Mouse (Mus musculus): ENCODE data around the gene Id1. TPM values are rescaled to one million over a fixed set of nuclear protein-coding genes. Genes with fewer than 3 reads are reported as not detected.
A peak's percentile ranks its signal among the peaks of the same experiment; 100 is the strongest.

Gene Id1
- polyA plus RNA-seq, 1 experiment from 2014 or later, result 168 TPM

GRCm38 (mm10) chr2:152758351-152758750 lies 22.3 kb downstream of the Id1 start:
- Histone ChIP-seq H3K36me3 (no peaks in the 10 kb centered on the region), H3K27me3 (no peaks in the 10 kb centered on the region), H3K9ac (no peak overlapping the region), H3K4me1 (peaks cover 25% of the 10 kb centered on the region), H3K27ac (peak overlapping the region; percentile 61), H3K4me2 (no peak overlapping the region), H3K4me3 (no peak overlapping the region), H3K9me3 (no peaks in the 10 kb centered on the region)
- WGBS, result 38% methylated on average over 4 of the region's 4 CpGs
- ATAC-seq (ENCODE audit: insufficient number of reproducible peaks, low FRiP score, low TSS enrichment, low read depth), result no peak

GRCm38 (mm10) chr2:152763310-152763709 lies 27.3 kb downstream of the Id1 start:
- H3K27ac ChIP-seq, result no peak overlapping the region
- H3K9me3 ChIP-seq, result no peaks in the 10 kb centered on the region
- H3K4me1 ChIP-seq, result peaks cover 31% of the 10 kb centered on the region
- H3K4me2 ChIP-seq, result no peak overlapping the region
- H3K36me3 ChIP-seq, result no peaks in the 10 kb centered on the region
- no peak overlapping the region for H3K4me3 ChIP-seq
- no peaks in the 10 kb centered on the region for H3K27me3 ChIP-seq
- ATAC-seq (ENCODE audit: insufficient number of reproducible peaks, low FRiP score, low TSS enrichment, low read depth), result no peak
- 74% methylated on average over 6 of the region's 6 CpGs for WGBS
- no peak overlapping the region for H3K9ac ChIP-seq

DNA sequence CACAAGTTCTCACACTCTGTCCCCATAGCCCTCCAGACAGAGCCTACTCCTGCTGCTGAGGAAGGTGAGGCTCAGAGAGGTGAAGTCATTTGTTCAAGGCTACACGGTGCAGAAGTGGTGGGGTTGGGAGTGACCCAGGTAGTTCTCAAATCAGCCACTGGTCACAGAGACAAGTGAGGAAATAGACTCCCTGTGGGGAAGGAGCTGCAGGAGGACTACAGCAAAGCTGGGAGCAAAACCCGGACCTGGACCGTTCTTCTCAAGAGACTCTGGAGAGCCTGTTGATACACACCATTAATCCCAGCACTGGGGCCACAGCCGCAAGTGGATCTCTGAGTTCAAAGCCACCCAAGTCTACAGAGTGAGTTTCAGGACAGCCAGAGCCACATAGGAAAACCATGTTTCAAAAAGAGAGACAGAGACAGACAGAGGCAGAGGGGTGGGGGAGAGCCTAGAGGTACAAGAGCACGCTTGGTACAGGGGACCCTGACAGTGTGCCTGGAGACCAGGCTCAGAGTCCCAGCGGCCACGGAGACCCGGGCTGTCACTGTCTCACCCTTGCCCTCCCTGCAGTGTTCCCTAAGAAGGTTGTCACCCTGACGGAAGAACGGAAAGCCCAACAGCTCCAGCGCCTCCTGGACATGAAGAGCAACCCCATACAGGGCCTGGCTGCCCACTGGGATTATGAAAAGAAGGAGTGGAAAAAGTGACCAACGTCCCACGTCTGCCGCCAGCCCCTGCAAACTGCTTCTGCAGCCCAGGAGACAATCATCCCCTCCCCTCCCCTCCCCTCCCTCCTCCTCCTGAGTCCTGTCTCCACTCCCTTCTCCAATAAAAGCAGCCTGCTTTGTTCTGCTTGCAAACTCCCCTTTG lies 28.4 kb downstream of the Id1 start:
- no peak for ATAC-seq (ENCODE audit: insufficient number of reproducible peaks, low FRiP score, low TSS enrichment, low read depth)
- 0 out of 2 replicates have a peak overlapping the region, but pooled peaks have one; percentile 17 for H3K9ac ChIP-seq
- H3K9me3 ChIP-seq, result no peaks in the 10 kb centered on the region
- 15% methylated on average over 14 of the region's 14 CpGs for WGBS
- H3K27ac ChIP-seq, result peak overlapping the region; percentile 30; the same call in 1 of the 2 replicates
- H3K27me3 ChIP-seq, result no peaks in the 10 kb centered on the region
- no peak overlapping the region for H3K4me3 ChIP-seq
- 0 out of 2 replicates have a peak overlapping the region, but pooled peaks have one; percentile 24 for H3K4me2 ChIP-seq
- peaks cover 31% of the 10 kb centered on the region for H3K4me1 ChIP-seq
- no peaks in the 10 kb centered on the region for H3K36me3 ChIP-seq

DNA sequence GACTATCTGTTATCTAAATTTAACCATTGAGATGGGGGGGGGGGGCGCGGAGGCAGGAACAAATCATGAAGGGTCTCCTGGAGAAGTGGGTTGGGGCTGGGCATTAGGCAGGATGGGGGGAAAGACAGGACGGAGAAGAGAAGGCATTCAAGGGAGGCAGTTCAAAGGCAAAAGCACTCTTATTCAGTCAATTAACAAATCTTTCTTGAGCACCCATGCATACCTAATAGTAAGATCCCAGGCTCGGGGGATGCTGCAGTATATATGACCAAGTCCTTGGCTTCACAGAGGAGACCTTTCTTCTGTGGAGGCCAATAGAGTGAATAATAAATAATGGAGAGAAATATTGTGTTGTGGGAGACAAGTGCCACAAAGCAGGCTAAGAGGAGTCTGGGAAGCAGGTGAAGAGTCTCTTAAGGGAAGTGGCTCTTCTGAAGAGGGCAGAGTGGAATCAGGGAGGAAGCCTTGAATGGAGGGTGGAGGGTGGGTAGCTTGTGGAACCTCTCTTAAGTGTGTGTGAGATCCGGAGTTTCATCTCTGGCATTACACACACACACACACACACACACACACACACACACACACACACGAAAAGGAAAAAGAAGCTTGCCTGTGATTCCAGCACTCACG lies 29.1 kb downstream of the Id1 start:
- no peak overlapping the region for H3K9ac ChIP-seq
- H3K4me3 ChIP-seq, result no peak overlapping the region
- H3K36me3 ChIP-seq, result no peaks in the 10 kb centered on the region
- 44% methylated on average over 7 of the region's 7 CpGs for WGBS
- H3K27ac ChIP-seq, result no peak overlapping the region
- no peak overlapping the region for H3K4me2 ChIP-seq
- no peaks in the 10 kb centered on the region for H3K9me3 ChIP-seq
- no peak for ATAC-seq (ENCODE audit: insufficient number of reproducible peaks, low FRiP score, low TSS enrichment, low read depth)
- H3K4me1 ChIP-seq, result peaks cover 31% of the 10 kb centered on the region
- H3K27me3 ChIP-seq, result no peaks in the 10 kb centered on the region

- 16% methylated on average over 25 of the region's 25 CpGs for WGBS
- no peaks in the 10 kb centered on the region for H3K9me3 ChIP-seq
- H3K9ac ChIP-seq, result no peak overlapping the region
- H3K4me3 ChIP-seq, result no peak overlapping the region
- ATAC-seq (ENCODE audit: insufficient number of reproducible peaks, low FRiP score, low TSS enrichment, low read depth), result 0 out of 2 replicates have a peak, but pooled peaks have one; percentile 56
- H3K27me3 ChIP-seq, result no peaks in the 10 kb centered on the region
- H3K4me1 ChIP-seq, result peaks cover 31% of the 10 kb centered on the region
- peak overlapping the region; percentile 29 for H3K4me2 ChIP-seq
- H3K27ac ChIP-seq, result peak overlapping the region; percentile 54; the same call in 1 of the 2 replicates
- no peaks in the 10 kb centered on the region for H3K36me3 ChIP-seq
Measured at GRCm38 (mm10) chr2:152766387-152767123, 30.5 kb downstream of the Id1 start.

- no peak overlapping the region for H3K27ac ChIP-seq
Measured at GRCm38 (mm10) chr2:152767618-152768271, 31.7 kb downstream of the Id1 start.

GRCm38 (mm10) chr2:152769677-152770076 lies 33.6 kb downstream of the Id1 start:
- Histone ChIP-seq H3K9ac (no peak overlapping the region), H3K4me1 (peaks cover 21% of the 10 kb centered on the region), H3K4me3 (no peak overlapping the region), H3K27me3 (no peaks in the 10 kb centered on the region), H3K36me3 (no peaks in the 10 kb centered on the region), H3K9me3 (no peaks in the 10 kb centered on the region), H3K27ac (no peak overlapping the region), H3K4me2 (no peak overlapping the region)
- 81% methylated on average over 7 of the region's 7 CpGs for WGBS
- no peak for ATAC-seq (ENCODE audit: insufficient number of reproducible peaks, low FRiP score, low TSS enrichment, low read depth)

More at GRCm38 (mm10) chr2:152767618-152768271, 31.7 kb downstream of the Id1 start:
- no peaks in the 10 kb centered on the region for H3K36me3 ChIP-seq
- H3K9me3 ChIP-seq, result no peaks in the 10 kb centered on the region
- peaks cover 31% of the 10 kb centered on the region for H3K4me1 ChIP-seq
- H3K4me2 ChIP-seq, result no peak overlapping the region
- H3K9ac ChIP-seq, result no peak overlapping the region
- no peak overlapping the region for H3K4me3 ChIP-seq
- no peaks in the 10 kb centered on the region for H3K27me3 ChIP-seq
- WGBS, result 47% methylated on average over 12 of the region's 12 CpGs
- no peak for ATAC-seq (ENCODE audit: insufficient number of reproducible peaks, low FRiP score, low TSS enrichment, low read depth)

- 88% methylated on average over 9 of the region's 9 CpGs for WGBS
- Histone ChIP-seq H3K27me3 (no peaks in the 10 kb centered on the region), H3K9me3 (no peaks in the 10 kb centered on the region), H3K4me3 (no peak overlapping the region), H3K36me3 (no peaks in the 10 kb centered on the region), H3K4me2 (no peak overlapping the region), H3K4me1 (peaks cover 5% of the 10 kb centered on the region), H3K9ac (no peak overlapping the region), H3K27ac (no peak overlapping the region)
- no peak for ATAC-seq (ENCODE audit: insufficient number of reproducible peaks, low FRiP score, low TSS enrichment, low read depth)
Measured at GRCm38 (mm10) chr2:152771571-152771970, 35.5 kb downstream of the Id1 start.

DNA sequence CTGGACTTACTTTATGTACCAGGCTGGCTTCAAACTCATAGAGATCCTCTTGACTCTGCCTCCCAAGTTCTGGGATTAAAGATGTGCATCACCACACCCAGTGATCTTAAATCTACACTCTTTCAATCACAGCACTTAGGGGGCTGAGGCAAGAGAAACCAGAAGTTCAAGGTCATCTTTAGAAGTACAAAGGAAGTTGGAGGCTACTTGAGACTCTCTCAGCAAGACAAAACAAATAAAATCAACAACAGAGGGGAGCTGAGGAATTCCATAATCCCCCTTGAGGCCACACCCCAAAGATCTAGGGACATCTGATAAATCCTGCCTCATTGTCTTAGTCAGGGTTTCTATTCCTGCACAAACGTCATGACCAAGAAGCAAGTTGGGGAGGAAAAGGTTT lies 36.2 kb downstream of the Id1 start:
- Histone ChIP-seq H3K27ac (no peak overlapping the region), H3K4me1 (0 out of 2 replicates have a peak, but pooled peaks cover 2% of the 10 kb centered on the region), H3K36me3 (no peaks in the 10 kb centered on the region), H3K9ac (no peak overlapping the region), H3K9me3 (no peaks in the 10 kb centered on the region), H3K4me3 (no peak overlapping the region), H3K27me3 (no peaks in the 10 kb centered on the region), H3K4me2 (no peak overlapping the region)
- 47% methylated on average over 1 of the region's 1 CpGs for WGBS
- no peak for ATAC-seq (ENCODE audit: insufficient number of reproducible peaks, low FRiP score, low TSS enrichment, low read depth)

- H3K36me3 ChIP-seq, result peaks cover 11% of the 10 kb centered on the region; the same call in 1 of the 2 replicates
- ATAC-seq (ENCODE audit: insufficient number of reproducible peaks, low FRiP score, low TSS enrichment, low read depth), result no peak
- WGBS, result 64% methylated on average over 4 of the region's 4 CpGs
- no peak overlapping the region for H3K4me3 ChIP-seq
- no peaks in the 10 kb centered on the region for H3K9me3 ChIP-seq
- no peak overlapping the region; the same call in 1 of the 2 replicates for H3K27ac ChIP-seq
- 0 out of 2 replicates have a peak, but pooled peaks cover 2% of the 10 kb centered on the region for H3K4me1 ChIP-seq
- no peaks in the 10 kb centered on the region for H3K27me3 ChIP-seq
- H3K9ac ChIP-seq, result no peak overlapping the region
- no peak overlapping the region for H3K4me2 ChIP-seq
Measured at GRCm38 (mm10) chr2:152775357-152775756, 39.3 kb downstream of the Id1 start.

DNA sequence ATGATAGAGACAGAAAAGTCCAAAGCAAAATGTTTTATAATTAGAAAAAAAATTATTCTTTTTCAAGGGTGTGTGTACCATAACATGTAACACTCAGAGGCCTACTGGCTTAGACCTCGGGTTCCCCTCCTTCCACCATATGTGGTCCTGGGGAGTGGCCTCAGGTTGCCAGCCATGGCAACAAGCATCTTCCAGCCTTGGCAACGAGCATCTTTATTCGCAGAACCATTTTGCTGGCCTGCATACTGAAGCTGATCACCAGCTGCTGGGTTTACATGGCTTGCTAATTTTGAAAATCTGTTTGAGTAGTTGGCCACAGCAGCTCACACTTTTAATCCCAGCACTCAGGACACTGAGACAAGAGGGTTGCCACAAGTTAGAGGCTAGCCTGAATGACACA lies 40.0 kb downstream of the Id1 start:
- Histone ChIP-seq H3K27me3 (no peaks in the 10 kb centered on the region), H3K4me3 (no peak overlapping the region), H3K36me3 (peaks cover 17% of the 10 kb centered on the region), H3K27ac (no peak overlapping the region), H3K9me3 (no peaks in the 10 kb centered on the region), H3K4me1 (0 out of 2 replicates have a peak, but pooled peaks cover 4% of the 10 kb centered on the region), H3K4me2 (no peak overlapping the region), H3K9ac (no peak overlapping the region)
- WGBS, result 80% methylated on average over 3 of the region's 3 CpGs
- no peak for ATAC-seq (ENCODE audit: insufficient number of reproducible peaks, low FRiP score, low TSS enrichment, low read depth)

Measured in limb, embryonic 15.5 days (tissue).